Mouse (Mus musculus): ENCODE measurements at regions not wholly inside any gene's neighbourhood (a gene's known extent, or its start where the extent isn't known, plus 50 kb on each side); places are given as distances from the start of the nearest gene placed in this dataset.

DNA sequence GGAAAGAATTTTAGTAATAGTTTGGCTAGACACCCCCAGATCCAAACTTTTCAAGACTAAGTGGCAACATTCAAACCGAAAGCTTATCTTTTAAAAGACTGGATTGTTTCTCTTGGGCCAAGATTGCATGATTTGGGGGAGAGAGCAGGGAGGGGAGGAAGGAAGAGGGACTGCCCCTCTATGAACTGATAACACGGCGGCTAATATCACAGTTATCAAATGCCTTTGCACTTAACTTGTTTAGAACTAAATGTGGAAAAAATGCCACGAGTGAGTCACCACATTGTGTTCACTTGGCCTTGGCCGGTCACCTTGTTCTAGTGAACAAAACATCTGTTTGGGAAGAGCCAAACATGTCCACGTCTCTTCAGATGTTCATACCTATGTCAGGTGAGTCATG lies 92.3 kb downstream of the Tes start:
- DNase-seq, result no peak

GRCm38 (mm10) chr6:17169971-17170781 lies 105.2 kb downstream of the Tes start:
- peak; percentile 71 for DNase-seq

GRCm38 (mm10) chr6:17170782-17171272 lies 105.9 kb downstream of the Tes start:
- DNase-seq, result peak; percentile 68

GRCm38 (mm10) chr6:17171273-17172011 lies 106.5 kb downstream of the Tes start:
- DNase-seq, result peak; percentile 13

DNA sequence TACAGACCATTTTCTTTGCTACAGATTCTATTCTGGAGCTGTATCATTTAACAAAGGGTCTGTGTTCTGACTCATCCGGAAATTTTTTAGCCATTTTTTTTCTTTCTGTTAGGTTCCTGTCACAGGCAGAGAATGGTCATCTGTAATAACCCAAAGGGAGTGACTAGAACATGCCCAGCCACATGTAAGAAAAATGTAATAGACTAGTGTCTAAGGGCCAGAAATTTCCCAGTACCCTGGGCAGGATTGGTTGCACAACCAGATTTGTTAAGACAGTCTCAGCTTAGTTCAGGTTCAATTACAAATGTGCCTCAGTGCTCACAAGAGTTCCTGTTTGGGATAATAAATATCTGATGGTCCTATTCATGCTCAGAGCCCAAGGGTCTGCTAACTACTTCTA lies 107.1 kb downstream of the Tes start:
- DNase-seq, result no peak

DNA sequence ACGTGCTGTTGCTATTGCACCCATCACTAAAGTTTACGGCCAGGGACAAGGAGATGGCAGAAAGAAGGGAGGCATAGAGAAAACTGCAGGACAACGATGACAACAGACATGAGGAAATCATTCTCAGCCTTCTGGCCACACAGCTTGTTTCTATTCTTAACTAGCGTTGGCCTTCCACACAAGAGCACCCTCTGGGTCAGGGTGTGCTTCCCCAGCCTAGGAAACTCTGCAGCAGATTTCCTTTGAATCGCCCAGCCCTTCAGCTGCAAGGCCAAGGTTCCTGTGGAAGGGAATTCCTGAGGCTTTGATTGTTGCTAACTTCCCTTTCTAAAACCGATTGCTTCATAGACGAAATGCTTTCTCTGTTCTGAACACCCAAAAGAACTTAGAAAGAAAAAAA lies 103.8 kb upstream of the Cav2 start:
- DNase-seq, result peak; percentile 59

- no peak for DNase-seq
These were observed 101.5 kb upstream of the Cav2 start for GRCm38 (mm10) chr6:17179476-17179875.

DNA sequence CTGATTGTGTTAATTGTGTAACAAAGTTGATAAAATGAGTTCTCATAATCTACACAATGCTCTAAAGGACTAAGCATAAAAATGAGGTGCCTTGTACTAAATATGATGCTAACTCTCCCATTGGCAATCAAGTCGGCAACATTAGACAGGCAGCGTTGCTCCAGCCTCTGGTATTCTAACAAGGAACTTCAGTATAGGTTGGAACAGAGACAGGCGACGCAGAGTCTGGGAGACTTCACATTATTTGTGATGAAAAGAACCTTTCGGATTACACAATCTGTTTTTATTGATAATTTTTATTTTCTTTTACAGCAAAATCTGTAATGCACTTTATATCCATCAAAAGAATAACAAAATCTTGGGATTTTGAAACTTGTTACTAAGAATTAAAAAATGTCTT lies 94.4 kb upstream of the Cav2 start:
- DNase-seq, result no peak

DNA sequence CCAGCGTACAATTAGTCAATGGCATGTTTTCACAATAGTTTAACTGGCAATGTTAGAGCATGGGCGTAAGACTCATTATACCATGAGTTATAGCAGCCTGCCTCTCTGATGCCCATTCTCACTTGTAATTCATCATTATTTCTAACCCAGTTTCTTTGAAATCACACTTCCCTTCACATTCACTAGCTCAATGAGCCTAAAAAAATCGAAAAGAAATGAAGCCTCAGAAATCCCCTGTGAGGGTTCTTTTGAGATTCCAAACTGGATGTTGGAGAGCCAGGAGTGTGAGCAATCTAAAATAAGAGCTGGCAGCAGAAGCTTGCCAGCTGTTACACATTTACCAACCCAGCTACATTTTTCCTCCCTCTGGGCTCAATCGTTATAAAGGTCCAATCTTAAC lies 93.9 kb upstream of the Cav2 start:
- no peak for DNase-seq

GRCm38 (mm10) chr6:17195538-17195937 lies 85.4 kb upstream of the Cav2 start:
- DNase-seq, result no peak

DNA sequence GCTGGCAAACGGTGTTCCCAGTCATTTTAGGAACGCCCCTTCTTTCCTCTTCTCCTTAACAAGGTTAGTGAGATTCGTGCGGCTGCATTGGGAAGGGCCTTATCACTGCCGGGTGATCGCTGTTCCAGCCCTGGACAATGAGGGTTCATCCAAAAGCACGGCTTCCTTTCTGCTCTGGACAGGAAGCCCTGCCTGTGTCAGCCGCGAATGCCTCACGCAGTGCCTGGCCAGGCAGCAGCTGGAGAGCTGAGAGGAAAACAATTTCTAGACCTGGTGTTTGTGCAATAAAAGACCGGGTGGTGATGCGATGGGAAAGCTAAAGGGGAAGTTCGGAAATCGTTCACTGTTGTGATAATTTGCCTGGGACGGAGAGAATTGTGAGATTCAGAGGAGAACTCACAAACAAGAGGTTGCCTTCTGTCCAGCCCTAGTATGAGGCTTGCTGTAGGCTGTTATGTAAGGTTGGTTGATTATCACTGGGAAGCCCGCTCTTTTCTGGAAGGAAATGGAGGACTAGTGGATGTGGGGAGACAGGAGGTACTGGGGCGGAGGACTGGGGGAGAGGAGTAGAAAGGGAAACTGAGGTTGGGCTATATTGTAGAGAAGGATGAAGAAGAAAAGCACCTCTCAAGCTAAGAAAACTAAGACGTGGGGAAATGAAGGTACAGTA lies 83.1 kb upstream of the Cav2 start:
- peak; percentile 67 for DNase-seq

- DNase-seq, result no peak
These were observed 82.1 kb upstream of the Cav2 start for GRCm38 (mm10) chr6:17198876-17199275.

DNA sequence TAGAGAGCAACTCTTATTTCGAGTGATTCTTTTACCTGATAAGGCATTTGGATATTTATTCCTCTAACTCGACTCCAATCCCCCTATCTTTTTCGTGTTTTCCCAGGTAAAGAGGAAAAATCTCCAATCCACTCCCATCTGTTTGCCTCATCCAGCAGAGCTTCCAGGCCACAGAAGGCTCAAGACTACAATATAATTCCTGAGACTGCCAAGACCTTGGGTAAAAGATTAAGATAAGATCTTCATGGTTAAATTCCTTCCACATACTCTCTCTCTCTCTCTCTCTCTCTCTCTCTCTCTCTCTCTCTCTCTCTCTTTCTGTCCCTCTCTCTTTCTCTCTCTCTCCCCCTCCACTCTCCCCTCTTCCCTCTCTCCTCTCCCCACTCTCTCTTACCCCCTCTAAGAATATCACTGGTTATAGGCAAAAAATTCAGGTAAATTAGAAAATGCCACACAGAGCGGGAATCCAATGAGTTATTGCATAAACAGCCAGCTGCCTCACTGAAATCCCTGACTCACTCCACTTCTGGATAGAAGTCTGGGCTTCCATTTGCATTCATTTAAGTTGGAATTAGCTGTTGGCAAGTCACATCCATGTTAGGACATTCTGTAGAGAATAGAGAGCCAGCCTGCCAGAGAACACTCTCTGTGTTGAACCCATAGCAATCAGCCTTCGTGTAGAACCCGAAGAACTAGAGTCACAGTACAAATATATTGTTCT lies 78.9 kb upstream of the Cav2 start:
- no peak for DNase-seq

- DNase-seq, result no peak
These were observed 77.7 kb upstream of the Cav2 start for GRCm38 (mm10) chr6:17203302-17203701.

DNA sequence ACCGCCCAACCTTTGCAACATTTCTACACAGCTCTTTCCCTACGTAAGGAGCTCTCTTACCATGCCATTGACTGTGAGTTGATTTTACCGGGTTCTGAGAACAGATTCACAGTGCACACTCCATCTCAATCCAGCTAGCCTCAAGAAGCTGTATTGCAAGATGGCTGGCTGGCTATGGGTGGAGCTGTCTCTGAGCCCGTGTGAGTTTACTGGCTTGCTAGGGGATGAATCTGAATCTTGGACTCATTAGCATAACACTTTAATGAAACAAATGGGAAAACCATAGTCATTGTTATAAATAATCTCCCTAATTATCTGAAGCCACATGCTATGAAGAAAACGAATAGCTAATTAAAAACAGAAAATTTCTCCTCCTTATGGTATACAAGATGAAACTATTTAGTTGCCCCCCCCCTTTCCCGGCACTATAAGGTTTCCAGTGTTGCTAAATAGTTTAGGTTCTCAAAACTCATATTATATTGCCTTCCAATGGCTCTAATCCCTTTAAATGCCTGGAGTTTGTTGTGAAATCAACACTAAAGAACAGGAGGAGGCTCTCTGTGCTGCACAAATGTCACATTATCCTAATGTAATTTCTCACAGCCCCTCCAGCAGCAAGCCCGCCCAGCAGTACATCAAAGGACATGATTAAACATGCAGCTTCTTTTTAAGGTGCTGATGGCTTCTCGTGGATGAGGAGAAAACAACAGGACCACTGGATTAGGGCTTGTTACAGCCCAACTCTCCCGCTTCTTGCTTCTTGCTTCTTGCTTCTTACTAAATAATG lies 76.9 kb upstream of the Cav2 start:
- DNase-seq, result no peak

DNA sequence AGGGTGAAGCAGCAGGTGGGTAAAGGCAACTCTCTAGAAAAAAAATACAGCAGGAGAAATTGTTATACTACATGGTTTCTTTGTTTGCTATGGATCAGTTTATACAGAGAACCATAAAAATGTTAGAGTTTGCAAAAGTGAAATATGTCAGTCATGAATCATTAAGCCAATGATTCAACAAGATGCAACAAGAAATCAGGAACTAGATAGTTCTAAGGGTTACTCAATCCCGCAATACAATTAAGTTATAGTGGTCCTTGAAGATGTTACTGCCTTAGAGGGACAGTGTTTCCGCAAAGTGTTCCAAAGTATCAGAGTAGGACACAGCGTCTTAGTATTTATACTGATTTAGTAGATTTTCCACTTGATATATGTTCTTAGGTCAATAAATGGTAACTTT lies 74.1 kb upstream of the Cav2 start:
- DNase-seq, result no peak

DNA sequence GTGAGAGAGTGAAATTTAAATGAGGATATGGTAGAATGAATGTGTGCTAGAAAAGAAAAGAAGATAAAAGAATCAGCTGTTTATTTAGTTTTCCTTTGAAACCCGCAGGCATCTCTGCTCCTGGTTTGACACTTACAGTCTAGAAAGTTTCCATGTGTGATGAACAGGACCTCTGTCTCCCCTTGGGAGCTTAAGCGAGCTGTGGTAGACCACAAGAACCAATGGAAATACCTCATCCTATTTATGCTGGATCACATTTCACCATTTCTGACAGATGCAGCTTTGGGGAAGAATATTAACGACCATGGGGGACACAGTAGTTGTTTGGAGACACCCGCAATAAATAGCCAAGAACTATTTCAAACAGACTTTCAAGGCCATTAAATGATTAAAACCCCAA lies 71.2 kb upstream of the Cav2 start:
- no peak for DNase-seq

DNA sequence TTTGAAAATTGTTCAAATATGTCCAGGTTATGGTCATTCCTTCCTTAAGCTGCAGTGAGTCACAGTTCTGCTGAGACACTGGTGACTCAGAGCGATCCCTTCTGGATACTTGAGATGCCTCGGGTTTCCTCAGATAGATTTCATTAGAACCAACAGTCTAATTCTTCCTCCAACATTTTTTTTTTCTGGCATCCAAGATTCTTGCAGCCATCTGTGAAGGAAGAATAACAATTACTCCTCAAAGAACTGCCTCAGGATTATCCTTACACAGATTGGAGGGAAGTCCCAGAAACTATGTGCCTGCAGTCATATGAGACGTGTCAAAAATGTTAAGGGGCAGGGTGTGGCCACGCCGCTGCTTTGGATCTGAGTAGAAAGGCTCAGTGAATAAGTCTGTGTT lies 69.6 kb upstream of the Cav2 start:
- DNase-seq, result no peak

GRCm38 (mm10) chr6:17214774-17215173 lies 66.2 kb upstream of the Cav2 start:
- no peak for DNase-seq

- no peak for DNase-seq
These were observed 64.5 kb upstream of the Cav2 start for GRCm38 (mm10) chr6:17216442-17216841.

DNA sequence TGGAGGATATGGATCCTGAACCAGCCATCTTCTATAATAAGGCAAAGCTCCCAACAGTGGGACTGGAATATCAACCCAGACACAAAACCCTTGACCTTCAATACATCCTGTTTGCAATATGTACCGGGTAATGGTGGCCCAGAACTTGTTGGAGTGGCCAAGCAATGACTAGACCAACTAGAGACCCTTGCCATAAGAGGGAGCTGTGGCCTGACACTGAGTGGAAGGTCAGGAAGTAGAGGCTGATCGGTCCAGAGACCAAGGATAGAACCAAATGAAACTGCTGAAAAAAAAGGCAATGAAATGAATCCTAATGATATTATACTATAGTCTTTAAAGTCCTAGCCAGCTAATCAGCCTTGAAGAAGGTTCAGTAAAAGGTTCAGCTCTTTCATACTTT lies 57.2 kb upstream of the Cav2 start:
- DNase-seq, result no peak

- DNase-seq, result peak; percentile 47
These were observed 56.1 kb upstream of the Cav2 start for GRCm38 (mm10) chr6:17224852-17225251.

Data from gastrocnemius, postnatal 25 days (tissue).